Mouse (Mus musculus) testis, adult 2 months (tissue): ENCODE measurements around the gene Pcyt1a. TPM values are rescaled to one million over a fixed set of nuclear protein-coding genes. Genes with fewer than 3 reads are reported as not detected.

Experiments
- H3K27ac ChIP-seq: fragments of 200-500 bp; 2 replicates; pipeline ENCODE4 v1.5.1; 2012; ENCODE audit warnings: low read depth, low read length; ENCODE audit not compliant: control insufficient read depth, insufficient read depth
- H3K27me3 ChIP-seq: fragments of 200-500 bp; 2 replicates; pipeline ENCODE4 v1.6.1; 2012; ENCODE audit warnings: mild to moderate bottlenecking, low read length, moderate library complexity; ENCODE audit not compliant: control insufficient read depth, insufficient read depth
- H3K36me3 ChIP-seq: fragments of 200-500 bp; 2 replicates; pipeline ENCODE4 v1.6.1; 2012; ENCODE audit warnings: mild to moderate bottlenecking, low read length; ENCODE audit not compliant: control insufficient read depth, insufficient read depth
- H3K4me1 ChIP-seq: fragments of 200-500 bp; 2 replicates; pipeline ENCODE4 v1.6.1; 2012; ENCODE audit warnings: low read length; ENCODE audit not compliant: control insufficient read depth, insufficient read depth
- H3K4me3 ChIP-seq: fragments of 200-500 bp; 2 replicates; pipeline ENCODE4 v1.5.1; 2012; ENCODE audit warnings: low read depth, mild to moderate bottlenecking, low read length, moderate library complexity, mixed read lengths; ENCODE audit not compliant: control insufficient read depth
- CTCF ChIP-seq: fragments of 200-500 bp; IDR thresholded peaks from 2 replicates; pipeline ENCODE4 v1.5.1; 2012; ENCODE audit warnings: low read depth, mild to moderate bottlenecking, inconsistent platforms, low read length, moderate library complexity; ENCODE audit not compliant: control insufficient read depth, insufficient read depth, insufficient replicate concordance
- POLR2A ChIP-seq: fragments of 200-500 bp; IDR thresholded peaks from 2 replicates; pipeline ENCODE4 v1.6.1; 2012; ENCODE audit warnings: low read depth, mild to moderate bottlenecking, inconsistent platforms, low read length, moderate library complexity; ENCODE audit not compliant: control insufficient read depth
- polyA plus RNA-seq: library from polyadenylated mRNA; depleted of rRNA; stranded (reverse); fragments of >200 nt; gene quantifications from 2 replicates; pipeline ENCODE4 v1.2.3, GENCODE M21; 2012

The Pcyt1a gene
- polyA plus RNA-seq, 1 experiment, result 83.0 TPM

DNA sequence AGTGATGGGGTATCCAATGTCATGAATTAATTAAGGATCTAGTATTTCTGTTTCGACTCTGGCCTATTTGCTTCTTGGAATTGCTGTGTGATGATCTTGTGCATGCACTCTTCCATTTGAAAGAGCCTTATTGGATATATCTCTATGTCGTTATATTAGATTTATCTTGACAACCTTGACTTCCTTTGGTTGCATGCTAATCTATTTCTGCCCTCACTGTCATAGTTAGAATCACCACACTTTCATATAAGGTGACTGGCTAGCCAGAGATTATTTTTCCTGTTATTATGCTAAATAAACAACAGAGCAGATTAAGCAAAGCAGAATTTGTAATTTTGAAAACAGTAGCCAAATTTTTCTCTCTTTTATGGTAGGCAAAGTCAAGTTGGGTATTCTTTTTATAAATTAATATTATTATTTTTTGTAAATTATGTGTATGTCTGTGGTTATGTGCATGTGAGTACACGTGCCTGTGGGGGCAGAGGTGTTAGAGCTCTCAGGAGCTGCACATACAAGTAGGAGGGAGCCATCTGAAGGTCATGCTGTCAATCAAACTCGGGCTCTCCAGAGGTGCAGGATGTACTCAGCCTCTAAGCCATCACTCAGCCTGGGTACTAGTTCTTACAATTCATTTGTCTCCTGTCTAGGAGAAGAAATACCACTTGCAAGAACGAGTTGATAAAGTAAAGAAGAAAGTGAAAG is 38.8 kb downstream of the Pcyt1a start:
- H3K4me3 ChIP-seq, result no peak overlapping the region
- no peaks in the 10 kb centered on the region for H3K27me3 ChIP-seq
- H3K36me3 ChIP-seq, result no peaks in the 10 kb centered on the region; the same call in none of the 2 replicates
- TF ChIP-seq POLR2A, result no peak
- no peak for TF ChIP-seq CTCF
- H3K27ac ChIP-seq, result no peak overlapping the region
- H3K4me1 ChIP-seq, result no peaks in the 10 kb centered on the region

DNA sequence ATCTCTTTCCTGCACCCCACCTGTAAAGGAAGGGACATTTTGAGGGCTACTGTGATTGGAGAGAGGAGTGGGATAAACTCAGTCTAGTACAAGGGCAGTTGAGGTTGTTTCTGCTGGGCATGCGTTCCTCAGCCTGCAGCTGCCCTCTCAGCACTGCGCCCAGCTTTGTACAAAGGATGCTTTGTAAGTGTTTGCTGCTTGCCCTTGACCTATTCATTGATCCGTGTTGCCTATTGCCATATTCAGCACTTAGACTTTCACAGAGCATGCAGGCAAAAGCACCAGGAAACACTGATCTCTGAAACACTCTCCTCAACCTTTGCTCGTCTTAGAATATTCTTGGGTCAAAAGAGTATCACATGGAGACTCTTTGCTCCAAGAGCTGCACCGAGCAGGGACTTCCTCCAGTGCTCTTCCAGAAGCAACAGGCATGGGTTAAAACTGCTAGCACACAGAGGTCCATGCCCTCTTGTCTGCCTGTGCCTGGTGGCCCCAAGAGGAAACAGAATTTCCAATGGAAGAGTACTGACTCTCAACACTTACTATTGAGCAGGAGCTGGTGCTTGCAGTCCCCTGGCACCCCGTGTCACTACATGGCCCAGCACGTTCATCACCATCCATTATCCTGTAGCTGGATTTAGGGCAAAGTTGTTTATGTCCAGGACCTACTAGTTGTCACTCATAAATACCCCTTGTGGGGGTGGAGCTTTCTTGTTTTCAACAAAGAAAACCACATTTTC is 41.7 kb downstream of the Pcyt1a start:
- no peaks in the 10 kb centered on the region for H3K27me3 ChIP-seq
- no peaks in the 10 kb centered on the region; the same call in none of the 2 replicates for H3K36me3 ChIP-seq

DNA sequence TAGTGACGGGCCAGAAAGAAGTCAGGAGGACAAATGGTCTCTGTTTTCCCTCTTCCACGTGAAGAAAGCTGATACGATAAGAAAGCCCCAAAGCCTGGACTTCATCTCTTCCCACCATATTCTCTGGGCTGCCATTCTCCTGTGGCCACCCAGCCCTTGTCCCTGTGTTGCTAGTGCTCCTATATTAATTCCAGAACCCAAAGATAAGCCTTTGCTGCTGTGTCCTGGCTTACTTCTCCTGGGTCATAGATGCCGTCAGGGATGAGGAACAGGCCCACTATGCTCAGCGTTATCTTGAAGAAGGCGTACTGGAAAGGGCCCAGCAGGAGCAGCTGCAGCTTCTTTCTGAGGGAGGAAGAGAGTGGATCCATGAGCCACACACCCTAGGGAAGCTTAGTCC is 46.6 kb downstream of the Pcyt1a start:
- Histone ChIP-seq H3K4me1 (no peaks in the 10 kb centered on the region), H3K36me3 (no peaks in the 10 kb centered on the region; the same call in 1 of the 2 replicates), H3K4me3 (no peak overlapping the region), H3K27ac (no peak overlapping the region), H3K27me3 (no peaks in the 10 kb centered on the region)
- no peak for TF ChIP-seq POLR2A
- no peak for TF ChIP-seq CTCF

More for the DNA sequence above, 41.7 kb downstream of the Pcyt1a start:
- no peak overlapping the region for H3K4me3 ChIP-seq
- TF ChIP-seq CTCF (no peak), POLR2A (no peak)
- no peak overlapping the region for H3K27ac ChIP-seq
- no peaks in the 10 kb centered on the region for H3K4me1 ChIP-seq

DNA sequence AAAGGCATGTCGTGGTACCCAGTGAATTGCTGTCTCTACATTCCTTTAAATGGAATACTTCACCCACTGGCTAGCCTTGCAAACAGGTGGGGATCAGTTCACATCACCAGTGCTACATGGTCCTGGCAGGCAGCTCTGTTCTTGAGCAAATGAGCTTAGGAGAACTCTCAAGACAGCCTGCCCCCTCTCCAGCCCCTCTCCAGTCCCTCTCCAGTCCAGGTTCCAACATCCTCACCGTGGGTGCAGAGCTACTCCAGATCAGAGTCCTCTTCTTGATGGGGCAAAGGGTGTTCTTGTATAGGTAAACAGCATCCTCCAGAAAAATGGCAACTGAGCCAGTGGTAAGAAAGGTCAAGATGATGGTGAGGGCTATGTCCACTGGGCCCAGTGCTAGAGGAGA is 48.7 kb downstream of the Pcyt1a start:
- no peak for TF ChIP-seq CTCF
- TF ChIP-seq POLR2A, result no peak
- Histone ChIP-seq H3K4me1 (no peaks in the 10 kb centered on the region), H3K27ac (no peak overlapping the region)

DNA sequence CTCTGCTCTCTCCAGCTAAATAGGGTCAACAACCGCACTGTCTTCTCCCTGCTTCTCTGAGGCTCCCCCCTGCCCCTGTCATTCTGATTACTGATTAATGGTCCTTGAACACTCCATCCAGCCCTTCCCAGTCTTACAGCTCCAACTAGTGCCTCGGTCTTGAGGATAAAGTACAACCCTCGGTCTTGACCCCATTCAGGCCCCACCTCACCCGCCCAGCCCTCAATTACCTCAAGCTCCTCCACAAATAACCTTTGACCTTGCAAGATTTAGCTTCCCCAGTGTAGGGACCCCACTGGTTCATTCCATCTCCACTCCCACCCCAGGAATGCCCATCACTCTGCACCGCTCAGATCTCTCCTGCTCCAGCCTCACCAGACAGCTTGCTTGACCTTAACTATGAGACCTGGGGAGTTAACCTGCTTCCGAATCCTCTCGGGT is 53.7 kb downstream of the Pcyt1a start:
- Histone ChIP-seq H3K4me3 (no peak overlapping the region), H3K4me1 (no peaks in the 10 kb centered on the region), H3K36me3 (no peaks in the 10 kb centered on the region), H3K27ac (no peak overlapping the region), H3K27me3 (no peaks in the 10 kb centered on the region)
- TF ChIP-seq POLR2A (no peak), CTCF (no peak)

More for the DNA sequence above, 48.7 kb downstream of the Pcyt1a start:
- no peak overlapping the region for H3K4me3 ChIP-seq
- H3K36me3 ChIP-seq, result no peaks in the 10 kb centered on the region
- no peaks in the 10 kb centered on the region for H3K27me3 ChIP-seq

DNA sequence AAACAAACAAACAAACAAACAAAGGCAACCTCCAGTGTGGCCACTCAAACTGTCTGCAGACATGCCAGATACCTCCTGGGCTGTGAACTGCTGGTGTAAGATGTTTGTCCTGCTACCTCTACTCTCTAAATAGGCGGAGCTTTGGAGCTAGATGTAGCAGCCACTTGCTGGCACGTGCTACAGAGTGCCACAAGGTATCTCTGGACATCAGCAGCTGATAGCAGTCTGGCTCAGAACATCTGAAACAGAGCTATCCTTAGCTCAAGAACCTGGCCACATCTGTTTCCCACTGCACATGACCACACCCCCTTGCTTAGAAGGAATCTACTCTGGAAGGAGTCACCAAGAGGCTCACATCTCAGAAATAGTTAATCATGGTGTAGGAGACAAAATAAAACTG is 54.5 kb downstream of the Pcyt1a start:
- Histone ChIP-seq H3K27me3 (no peaks in the 10 kb centered on the region), H3K4me3 (no peak overlapping the region), H3K4me1 (no peaks in the 10 kb centered on the region), H3K36me3 (no peaks in the 10 kb centered on the region), H3K27ac (no peak overlapping the region)
- TF ChIP-seq CTCF (no peak), POLR2A (no peak)

DNA sequence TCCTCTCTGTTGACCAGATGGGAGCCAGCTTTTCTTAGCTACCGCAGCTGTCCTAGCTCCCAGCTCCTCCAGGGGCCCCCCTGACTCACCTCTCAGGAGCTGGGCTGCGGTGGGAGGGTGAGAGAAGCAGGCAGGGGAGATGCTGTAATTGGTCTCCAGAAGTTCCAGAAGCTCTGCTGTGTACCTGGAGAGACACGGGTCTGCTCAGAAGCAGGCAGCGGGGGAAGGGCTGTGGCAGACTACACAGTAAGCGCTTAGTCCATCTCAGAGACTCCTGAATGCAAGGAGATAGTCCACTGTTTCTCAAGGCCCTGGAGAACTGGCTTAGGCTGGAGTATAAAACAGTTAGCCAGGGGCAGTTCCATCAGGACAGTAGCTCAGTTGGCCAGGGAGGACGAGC is 55.3 kb downstream of the Pcyt1a start:
- no peaks in the 10 kb centered on the region for H3K4me1 ChIP-seq
- H3K27ac ChIP-seq, result no peak overlapping the region
- H3K36me3 ChIP-seq, result no peaks in the 10 kb centered on the region
- no peaks in the 10 kb centered on the region for H3K27me3 ChIP-seq
- TF ChIP-seq CTCF (no peak), POLR2A (no peak)
- no peak overlapping the region for H3K4me3 ChIP-seq
